Mouse (Mus musculus): ENCODE measurements around the gene Nr1i2. TPM values are rescaled to one million over a fixed set of nuclear protein-coding genes. Genes with fewer than 3 reads are reported as not detected.
"Not testable (repeated sequence)": the region's sequence is repeated elsewhere in the genome, so short reads cannot be mapped to it uniquely, and the experiment has no call there.

Nr1i2 gene
- total and polyA plus RNA-seq, 3 experiments, result not detected

DNA sequence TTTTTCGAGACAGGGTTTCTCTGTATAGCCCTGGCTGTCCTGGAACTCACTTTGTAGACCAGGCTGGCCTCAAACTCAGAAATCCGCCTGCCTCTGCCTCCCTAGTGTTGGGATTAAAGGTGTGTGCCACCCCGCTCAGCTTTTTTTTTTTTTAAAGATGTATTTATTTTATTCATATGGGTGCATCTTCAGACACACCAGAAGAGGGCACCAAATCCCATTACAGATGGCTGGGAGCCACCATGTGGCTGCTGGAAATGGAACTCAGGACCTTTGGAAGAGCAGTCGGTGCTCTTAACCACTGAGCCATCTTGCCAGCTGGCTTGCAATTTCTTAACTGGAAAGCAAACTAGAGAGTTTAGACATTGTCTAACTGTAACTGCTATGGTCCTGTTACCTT, 43.5 kb upstream of the Nr1i2 start:
- H3K27me3 ChIP-seq (ENCODE audit: control insufficient read depth in 1 of 2, insufficient read depth in 2 of 2, low read length in 2 of 2); H3K4me1 ChIP-seq (ENCODE audit: control insufficient read depth in 1 of 2, insufficient read depth in 2 of 2, low read length in 2 of 2); H3K9ac ChIP-seq (ENCODE audit: control insufficient read depth, low read depth, low read length, poor library complexity, severe bottlenecking); H3K9me3 ChIP-seq (replicated peaks; ENCODE audit: insufficient read depth, low read length); H3K79me2 ChIP-seq (ENCODE audit: control insufficient read depth, insufficient read depth, low read length, poor library complexity); H3K4me3 ChIP-seq (ENCODE audit: control insufficient read depth in 1 of 2, insufficient read depth in 1 of 2, low read depth in 2 of 2, low read length in 2 of 2); H3K36me3 ChIP-seq (ENCODE audit: control insufficient read depth in 1 of 2, insufficient read depth in 2 of 2, low read length in 2 of 2); H3K27ac ChIP-seq (ENCODE audit: control insufficient read depth, low read depth, low read length); DNase-seq (ENCODE audit: low read depth, low spot score): not testable (repeated sequence)
- TF ChIP-seq SMC3 (IDR thresholded peaks at IDR 0.05; ENCODE audit: low read depth, low read length), result peak; percentile 32
- TF ChIP-seq CTCF (IDR thresholded peaks at IDR 0.05 in 2 of 3, conservative IDR thresholded peaks at IDR 0.05 in 1 of 3; ENCODE audit: control insufficient read depth in 1 of 3, insufficient read depth in 1 of 3, low read depth in 2 of 3, low read length in 3 of 3, poor library complexity in 1 of 3, severe bottlenecking in 1 of 3), result peak; percentile 13 to 39 (median 26); a peak in 4 of 6 replicates
- TF ChIP-seq ZC3H11A (IDR thresholded peaks at IDR 0.05; ENCODE audit: low read depth, low read length), result peak; percentile 47; the same call in 1 of the 2 replicates
- TF ChIP-seq ZNF384 (IDR thresholded peaks at IDR 0.05; ENCODE audit: low read depth, low read length), result peak; percentile 82
- peak; percentile 32 for TF ChIP-seq RAD21 (IDR thresholded peaks at IDR 0.05; ENCODE audit: low read depth, low read length)

DNA sequence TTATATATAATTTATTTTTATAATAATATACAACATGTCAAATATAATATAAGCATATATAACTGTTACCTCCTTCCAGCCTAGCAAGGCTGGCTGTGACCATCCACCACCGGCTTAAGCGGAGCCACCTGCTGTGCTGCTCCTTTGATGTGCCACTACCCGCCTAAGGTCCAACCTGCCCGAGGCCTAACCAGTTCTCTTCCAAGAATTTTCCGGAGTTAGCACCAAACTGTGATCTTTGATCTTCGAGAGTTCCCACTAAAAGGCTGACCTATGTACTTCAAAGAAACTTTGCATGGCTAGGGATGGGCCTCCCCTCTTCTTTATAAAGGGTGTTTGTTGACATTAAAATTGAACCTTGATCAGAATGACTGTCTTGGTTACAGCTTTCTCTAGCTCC, 39.8 kb upstream of the Nr1i2 start:
- peaks cover 0 to 4% of the 10 kb centered on the region in 2 experiments; a peak in 2 of 4 replicates for H3K36me3 ChIP-seq (ENCODE audit: control insufficient read depth in 1 of 2, insufficient read depth in 2 of 2, low read length in 2 of 2)
- TF ChIP-seq UBTF (IDR thresholded peaks at IDR 0.05; ENCODE audit: borderline replicate concordance, insufficient read depth, low read depth, low read length) (no peak), ZMIZ1 (IDR thresholded peaks at IDR 0.05; ENCODE audit: low read depth, low read length) (no peak), ZNF384 (IDR thresholded peaks at IDR 0.05; ENCODE audit: low read depth, low read length) (no peak), SMC3 (IDR thresholded peaks at IDR 0.05; ENCODE audit: low read depth, low read length) (no peak), POLR2AphosphoS5 (IDR thresholded peaks at IDR 0.05; ENCODE audit: borderline replicate concordance, low read depth, low read length) (no peak), E2F4 (IDR thresholded peaks at IDR 0.05; ENCODE audit: borderline replicate concordance, low read depth, low read length) (no peak), MEF2A (IDR thresholded peaks at IDR 0.05; ENCODE audit: extremely low read depth, insufficient replicate concordance, low read depth, low read length, poor library complexity, severe bottlenecking) (no peak), RAD21 (IDR thresholded peaks at IDR 0.05; ENCODE audit: low read depth, low read length) (no peak), TBP (IDR thresholded peaks at IDR 0.05; ENCODE audit: low read depth, low read length) (no peak), CHD2 (IDR thresholded peaks at IDR 0.05; ENCODE audit: low read length) (no peak), MAX (IDR thresholded peaks at IDR 0.05; ENCODE audit: low read length) (no peak), CHD1 (IDR thresholded peaks at IDR 0.05; ENCODE audit: low read depth, low read length) (no peak), ETS1 (IDR thresholded peaks at IDR 0.05; ENCODE audit: low read depth, low read length) (no peak), BHLHE40 (IDR thresholded peaks at IDR 0.05; ENCODE audit: borderline replicate concordance, low read depth, low read length) (no peak), GATA1 (IDR thresholded peaks at IDR 0.05; ENCODE audit: low read depth, low read length) (no peak), RCOR1 (IDR thresholded peaks at IDR 0.05; ENCODE audit: low read depth, low read length) (no peak)
- peaks cover 0 to 2% of the 10 kb centered on the region in 2 experiments; a peak in 2 of 4 replicates for H3K27me3 ChIP-seq (ENCODE audit: control insufficient read depth in 1 of 2, insufficient read depth in 2 of 2, low read length in 2 of 2)
- DNase-seq (ENCODE audit: low read depth, low spot score), result no peak
- no peak overlapping the region for H3K4me3 ChIP-seq (ENCODE audit: control insufficient read depth in 1 of 2, insufficient read depth in 1 of 2, low read depth in 2 of 2, low read length in 2 of 2)
- H3K4me1 ChIP-seq (ENCODE audit: control insufficient read depth in 1 of 2, insufficient read depth in 2 of 2, low read length in 2 of 2), result peaks cover 0 to 6% of the 10 kb centered on the region in 2 experiments; a peak in 1 of 4 replicates
- no peak overlapping the region for H3K9ac ChIP-seq (ENCODE audit: control insufficient read depth, low read depth, low read length, poor library complexity, severe bottlenecking)
- H3K9me3 ChIP-seq (replicated peaks; ENCODE audit: insufficient read depth, low read length), result no peaks in the 10 kb centered on the region
- H3K79me2 ChIP-seq (ENCODE audit: control insufficient read depth, insufficient read depth, low read length, poor library complexity), result no peaks in the 10 kb centered on the region
- no peak overlapping the region for H3K27ac ChIP-seq (ENCODE audit: control insufficient read depth, low read depth, low read length)

Data from MEL (cell line).